Mouse (Mus musculus): ENCODE data around the gene Vill.

DNA sequence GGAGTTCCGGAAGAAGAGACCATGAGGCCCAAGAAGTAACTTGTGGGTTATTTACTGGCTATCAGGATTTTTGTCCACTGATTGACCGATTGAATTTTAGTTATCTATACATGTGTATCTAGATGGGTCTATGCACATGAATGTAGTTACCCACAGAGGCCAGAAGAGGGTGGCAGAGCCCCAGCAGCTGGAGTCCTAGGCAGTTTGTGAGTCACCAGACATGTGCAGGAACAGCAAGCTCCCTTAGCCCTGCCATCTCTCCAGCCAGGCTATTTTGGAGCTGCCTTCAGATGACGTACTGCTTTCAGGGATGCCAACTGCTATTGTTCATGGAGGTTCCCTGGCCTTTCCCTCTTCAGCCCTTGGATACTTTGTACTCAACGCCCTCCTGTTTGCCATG lies 55.0 kb downstream of the Vill start:
- TF ChIP-seq POLR2A (IDR thresholded peaks at IDR 0.05; ENCODE audit: low read depth, low read length) (no peak), CTCF (IDR thresholded peaks at IDR 0.05; ENCODE audit: extremely low read depth, insufficient read length, insufficient replicate concordance, low read depth, low read length) (peak; percentile 49; the same call in 1 of the 2 replicates)

Data from small intestine, adult 2 months (tissue).